Mouse (Mus musculus) T-helper 2 cell (primary cell): ENCODE data around the gene Rp2.
"Not testable (repeated sequence)": the region's sequence is repeated elsewhere in the genome, so short reads cannot be mapped to it uniquely, and the experiment has no call there.

Source experiments
- in situ Hi-C: fragments of 300-600 bp; cut with MboI, MseI; formaldehyde crosslinking; loops from one replicate; pipeline ENCODE4 v1.15.1; 2025; ENCODE audit warnings: high pct_unique_total_duplicates

Rp2 gene

DNA sequence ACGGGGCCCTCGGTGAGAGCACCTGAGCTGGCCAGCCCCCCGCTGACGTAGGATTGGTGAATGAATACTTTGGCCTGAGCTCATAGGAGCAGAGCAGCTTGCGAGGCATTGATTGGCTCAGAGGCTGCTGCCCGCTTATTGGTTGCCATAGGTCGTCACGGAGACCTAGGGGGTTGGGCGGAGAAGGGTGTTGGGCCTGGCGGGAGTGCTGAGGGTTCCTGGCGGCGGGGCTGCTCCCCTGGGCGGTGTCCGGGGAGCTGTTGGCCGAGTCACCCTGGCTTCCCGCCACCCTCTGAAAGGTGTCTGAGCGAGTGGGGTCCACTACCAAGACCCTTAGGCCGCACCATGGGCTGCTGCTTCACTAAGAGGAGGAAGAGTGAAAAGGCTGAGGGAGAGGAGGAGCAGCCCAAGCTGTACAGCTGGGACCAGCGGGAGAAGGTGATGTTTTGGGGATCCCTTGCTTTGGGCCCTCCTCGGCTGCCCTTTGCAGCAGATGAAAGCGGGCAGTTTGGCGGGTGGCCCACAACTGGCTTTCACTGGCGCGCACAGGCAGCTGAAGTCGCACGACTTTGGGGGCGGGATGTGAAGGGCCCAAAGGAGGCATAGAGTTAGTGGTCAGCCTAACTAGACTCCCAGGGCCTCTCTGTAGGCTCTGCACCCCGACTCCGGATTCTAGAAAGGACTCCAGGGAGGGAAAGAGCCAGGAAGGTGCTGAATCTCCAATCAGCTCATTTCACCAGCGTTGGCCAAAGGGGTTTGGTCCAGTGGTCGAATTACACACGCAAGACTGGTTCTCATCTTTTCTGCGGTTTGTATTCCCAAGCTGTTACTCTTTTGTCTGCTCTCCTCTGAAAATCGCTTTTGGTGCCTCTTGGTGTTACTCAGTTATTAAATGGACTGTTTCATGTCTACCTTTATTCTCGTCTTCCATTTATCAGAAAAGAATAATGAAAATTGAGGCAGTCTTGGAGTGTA, at the start of gene Rp2:
TSS of gene Rp2 (plus strand) at position 91 of the 975 bp plus-strand sequence.
- in situ Hi-C loops = loop anchor here (10.0 kb wide), 1 partner anchor 840 kb away; no protein-coding TSS in a partner anchor

DNA sequence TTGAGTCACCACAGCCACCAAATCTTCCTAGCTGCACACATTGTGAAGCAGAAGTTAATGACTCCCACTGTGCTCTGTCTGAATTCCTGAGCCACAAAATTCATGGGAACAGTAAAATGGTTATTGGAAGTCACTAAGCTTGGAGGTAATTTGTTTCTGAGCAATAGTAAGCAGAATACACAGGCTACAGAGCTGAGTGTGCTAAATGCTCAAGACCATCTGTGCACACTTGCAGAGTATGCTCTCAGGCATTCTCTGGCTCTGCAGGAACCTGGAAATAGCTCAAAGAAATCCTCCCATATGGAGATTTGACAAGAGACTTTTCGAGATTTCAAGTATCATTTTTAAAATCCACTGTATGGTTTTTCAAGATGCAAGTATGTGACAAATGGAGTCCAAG, 31.5 kb upstream of the Rp2 start:
- in situ Hi-C loops = loop anchor here (25.0 kb wide), 1 partner anchor 170 kb away; no protein-coding TSS in a partner anchor

DNA sequence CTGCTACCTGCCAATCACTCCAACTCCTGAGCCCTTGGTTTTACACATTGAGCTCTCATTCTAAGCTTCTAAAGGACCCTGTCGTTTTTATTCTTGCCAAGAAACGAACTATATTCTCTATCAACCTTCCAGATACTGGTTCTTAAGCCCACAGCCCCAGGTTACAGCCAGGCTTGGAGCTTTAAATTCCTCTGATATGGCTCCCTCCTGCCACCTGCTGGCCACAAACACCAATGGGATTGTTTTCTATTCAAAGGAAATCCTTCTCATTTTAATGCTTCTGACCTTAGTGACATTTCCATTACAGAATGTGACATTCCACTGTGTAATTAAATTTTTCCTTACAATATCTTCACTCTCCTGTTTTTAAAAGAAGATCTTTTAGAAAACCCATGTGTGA, 28.6 kb upstream of the Rp2 start:
- in situ Hi-C loops = loop anchor here (5.0 to 25.0 kb wide), 2 partner anchors 173 to 313 kb away; no protein-coding TSS in a partner anchor

DNA sequence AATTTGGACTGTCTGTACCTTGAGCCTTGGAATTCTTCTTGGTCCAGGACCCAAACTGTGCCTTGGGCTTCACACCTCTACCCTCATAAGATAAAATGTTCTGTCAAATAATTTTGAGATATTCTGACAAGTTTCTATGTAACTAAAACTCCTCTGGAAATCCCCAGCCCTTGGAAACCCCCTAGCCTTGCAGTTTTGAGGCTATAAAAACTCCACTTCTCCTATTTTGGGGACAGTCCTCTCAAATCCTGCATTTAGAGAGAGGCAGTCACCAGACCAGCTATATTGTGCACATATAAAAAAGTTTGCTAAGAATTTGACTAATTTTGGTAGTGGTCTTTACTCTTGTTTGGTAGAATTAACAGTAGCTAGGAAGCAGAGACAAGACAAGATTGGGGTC, 19.3 kb upstream of the Rp2 start:
- in situ Hi-C loops = loop anchor here (25.0 kb wide), 1 partner anchor 183 kb away; no protein-coding TSS in a partner anchor

DNA sequence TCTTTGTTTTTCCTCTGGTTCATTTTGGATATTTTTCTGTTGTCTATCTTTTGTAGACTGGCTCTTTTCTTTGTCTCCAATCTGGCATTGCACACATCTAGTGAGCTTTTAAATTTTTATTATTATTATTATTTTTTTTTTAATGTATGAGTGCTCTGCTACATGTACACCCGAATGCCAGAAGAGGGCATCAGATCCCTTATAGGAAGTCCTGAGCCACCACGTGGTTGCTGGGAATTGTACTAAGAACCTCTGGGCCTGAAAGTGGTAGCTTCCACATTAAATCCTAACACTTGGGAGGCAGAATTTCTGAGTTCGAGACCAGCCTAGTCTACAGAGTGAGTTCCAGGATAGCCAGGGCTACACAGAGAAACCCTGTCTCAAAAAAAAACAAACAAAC, 17.9 kb upstream of the Rp2 start:
- in situ Hi-C loops = loop anchor here (25.0 kb wide), 1 partner anchor 184 kb away; no protein-coding TSS in a partner anchor

DNA sequence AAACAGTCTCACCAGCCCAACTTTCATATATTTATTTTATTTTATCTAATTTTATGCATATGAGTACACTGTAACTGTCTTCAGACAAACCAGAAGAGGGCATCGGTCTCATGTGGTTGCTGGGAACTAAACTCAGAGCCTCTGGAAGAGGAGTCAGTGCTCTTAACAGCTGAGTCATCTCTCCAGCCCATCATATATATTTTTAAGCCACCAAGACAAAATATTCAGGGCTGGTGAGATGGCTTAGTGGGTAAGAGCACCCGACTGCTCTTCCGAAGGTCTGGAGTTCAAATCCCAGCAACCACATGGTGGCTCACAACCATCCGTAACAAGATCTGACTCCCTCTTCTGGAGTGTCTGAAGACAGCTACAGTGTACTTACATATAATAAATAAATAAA, 14.0 kb upstream of the Rp2 start:
- in situ Hi-C loops = not testable (repeated sequence)

DNA sequence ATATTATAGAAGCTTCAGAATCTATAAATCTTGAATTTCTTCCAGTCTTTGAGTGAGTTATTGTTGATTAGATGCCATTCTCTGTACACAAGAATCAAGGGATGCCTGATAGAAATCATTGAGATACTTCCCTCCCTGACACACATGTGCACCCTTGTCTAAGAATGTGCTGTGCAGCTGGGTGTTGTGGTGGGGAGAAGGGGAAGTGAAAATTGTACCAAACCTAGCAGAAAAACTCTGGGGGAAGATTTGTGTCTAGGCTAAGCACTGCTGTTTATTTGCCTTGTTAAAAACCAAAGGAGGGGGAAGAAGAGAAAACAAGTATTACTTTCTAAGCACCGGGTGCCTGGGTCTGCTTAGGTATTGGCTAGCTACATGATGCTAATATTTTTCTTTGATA, 9.0 kb upstream of the Rp2 start:
- in situ Hi-C loops = no loop called here

DNA sequence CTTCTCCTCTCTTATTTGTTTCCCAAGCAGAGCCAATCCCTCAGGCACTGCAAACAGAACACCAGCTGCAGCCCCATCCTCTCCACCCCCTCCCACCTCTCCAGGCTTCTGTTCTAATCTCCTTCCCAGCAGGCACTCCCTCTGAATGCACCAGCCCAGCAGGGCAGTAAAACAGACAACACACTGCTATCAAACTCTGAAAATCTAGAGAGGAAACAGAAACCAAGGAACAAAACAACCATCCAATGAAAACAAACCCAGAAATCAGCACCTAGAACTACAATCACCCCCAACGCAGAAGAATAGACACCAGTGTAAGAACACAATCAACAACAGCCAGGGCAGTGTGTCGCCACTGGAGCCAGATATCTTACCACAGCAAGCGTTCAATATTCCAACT, 8.0 kb upstream of the Rp2 start:
- in situ Hi-C loops = no loop called here

DNA sequence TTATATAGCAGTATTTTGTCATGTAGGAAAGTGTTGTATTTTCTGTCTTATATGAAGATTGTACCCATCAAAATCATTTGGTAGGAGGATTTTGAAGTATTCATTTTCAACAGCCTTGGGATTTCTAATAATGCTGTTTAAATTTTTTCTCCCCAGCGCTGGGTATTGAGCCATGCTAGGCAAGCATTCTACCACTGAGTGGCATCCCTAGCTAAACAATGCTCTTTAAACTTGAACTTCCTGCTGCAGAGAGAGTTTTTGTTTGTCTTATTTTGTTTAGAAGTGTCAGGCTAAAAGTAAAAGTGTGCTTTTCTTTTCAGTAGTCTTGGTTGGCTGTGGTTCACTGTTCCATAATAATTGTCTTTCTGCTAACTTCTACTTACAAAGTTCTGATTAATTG, 1.8 kb downstream of the Rp2 start:
- in situ Hi-C loops = loop anchor here (10.0 kb wide), 1 partner anchor 839 kb away; no protein-coding TSS in a partner anchor

DNA sequence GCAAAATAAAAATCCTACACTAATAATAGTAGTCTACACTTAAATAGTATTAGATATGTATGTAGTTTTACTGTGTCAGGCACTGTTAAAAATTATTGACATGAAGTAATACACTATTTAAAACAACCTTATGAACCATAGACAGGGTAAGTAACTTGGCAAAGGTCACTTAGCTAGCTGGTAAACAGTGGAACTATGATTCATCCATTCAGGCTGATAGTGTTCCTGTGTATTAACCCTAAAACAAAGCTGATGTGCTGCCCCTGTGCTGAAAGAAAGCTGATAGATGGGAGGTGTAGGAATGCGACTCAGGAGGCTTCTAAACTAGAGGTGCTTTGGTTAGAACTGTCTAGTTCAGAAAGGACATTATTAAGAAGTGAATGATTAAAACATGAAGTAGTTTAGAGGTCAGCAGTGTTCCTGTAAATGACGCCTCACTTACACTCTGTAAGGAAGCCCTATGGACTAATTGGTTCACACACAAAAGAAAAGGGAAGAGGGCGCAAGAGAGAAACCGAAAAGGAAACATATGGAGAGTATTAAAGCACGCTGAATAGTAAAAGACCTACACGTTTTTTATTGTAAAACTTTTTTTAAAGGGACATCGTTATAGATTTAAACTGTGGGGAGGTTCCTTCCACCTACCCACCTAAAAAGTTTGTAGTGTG, 15.2 kb downstream of the Rp2 start:
- in situ Hi-C loops = no loop called here

DNA sequence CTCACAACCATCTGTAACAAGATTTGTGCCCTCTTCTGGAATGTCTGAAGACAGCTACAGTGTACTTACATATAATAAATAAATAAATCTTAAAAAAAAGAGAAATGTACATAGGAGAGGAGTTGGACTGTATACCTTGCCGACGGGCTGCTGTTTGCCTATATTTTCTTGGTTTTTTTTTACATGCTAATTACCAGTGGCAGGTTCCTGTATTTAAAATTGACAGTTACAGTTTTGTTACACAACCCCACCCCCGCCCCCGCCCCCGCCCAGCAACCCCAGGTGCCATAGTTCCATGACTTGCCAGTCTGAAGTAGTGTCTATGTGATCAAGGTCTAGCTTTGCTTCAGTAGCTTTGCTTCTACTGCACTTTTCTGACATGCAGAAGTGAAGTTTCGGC, 18.0 kb downstream of the Rp2 start:
- in situ Hi-C loops = no loop called here

DNA sequence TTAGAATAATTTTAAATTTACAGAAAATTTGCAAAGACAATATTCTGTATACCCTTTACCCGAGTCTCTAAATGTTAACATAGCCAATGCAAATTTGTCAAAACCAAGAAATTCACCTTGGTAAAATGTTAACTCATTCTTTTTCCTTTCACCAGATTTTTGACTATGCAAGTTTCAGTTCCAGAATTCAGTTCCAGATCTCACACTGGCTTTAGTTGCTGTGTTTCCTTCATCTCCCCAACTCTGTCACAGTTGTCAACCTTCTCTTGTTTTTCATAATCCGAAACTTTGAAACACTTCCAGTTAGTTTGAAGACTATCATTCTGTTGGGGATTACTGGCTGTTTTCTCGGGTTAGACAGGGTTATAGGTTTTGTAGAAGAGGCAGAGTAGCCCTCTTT, 22.7 kb downstream of the Rp2 start:
- in situ Hi-C loops = no loop called here

DNA sequence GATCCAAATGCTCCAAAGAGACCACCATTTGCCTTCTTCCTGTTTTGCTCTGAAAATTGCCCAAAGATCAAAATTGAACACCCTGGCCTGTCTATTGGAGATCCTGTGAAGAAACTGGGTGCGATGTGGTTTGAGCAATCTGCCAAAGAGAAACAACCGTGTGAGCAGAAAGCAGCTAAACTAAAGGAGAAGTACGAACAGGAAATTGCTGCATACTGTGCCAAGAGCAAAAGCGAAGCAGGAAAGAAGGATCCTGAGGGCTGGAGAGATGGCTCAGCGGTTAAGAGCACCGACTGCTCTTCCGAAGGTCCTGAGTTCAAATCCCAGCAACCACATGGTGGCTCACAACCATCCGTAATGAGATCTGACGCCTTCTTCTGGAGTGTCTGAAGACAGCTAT, 27.7 kb downstream of the Rp2 start:
- in situ Hi-C loops = not testable (repeated sequence)

DNA sequence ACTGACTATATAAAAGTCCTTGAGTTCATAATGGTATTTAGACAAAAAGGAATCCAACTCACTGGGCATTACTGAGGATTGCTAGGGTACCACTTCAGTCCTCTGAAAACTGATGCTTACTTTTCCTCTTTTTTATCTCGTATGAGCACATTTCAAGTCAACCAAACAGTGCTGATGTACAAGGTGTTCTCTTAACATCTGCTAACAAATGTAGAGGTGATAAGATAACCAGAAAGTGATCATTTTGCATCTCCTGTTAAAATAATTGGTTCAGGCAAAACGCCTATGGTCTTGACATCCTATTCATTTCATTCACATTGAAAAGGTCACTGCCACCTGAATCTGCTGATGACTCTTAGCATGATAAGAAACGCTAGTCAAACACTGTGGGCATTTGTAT, 28.7 kb downstream of the Rp2 start:
- in situ Hi-C loops = no loop called here

DNA sequence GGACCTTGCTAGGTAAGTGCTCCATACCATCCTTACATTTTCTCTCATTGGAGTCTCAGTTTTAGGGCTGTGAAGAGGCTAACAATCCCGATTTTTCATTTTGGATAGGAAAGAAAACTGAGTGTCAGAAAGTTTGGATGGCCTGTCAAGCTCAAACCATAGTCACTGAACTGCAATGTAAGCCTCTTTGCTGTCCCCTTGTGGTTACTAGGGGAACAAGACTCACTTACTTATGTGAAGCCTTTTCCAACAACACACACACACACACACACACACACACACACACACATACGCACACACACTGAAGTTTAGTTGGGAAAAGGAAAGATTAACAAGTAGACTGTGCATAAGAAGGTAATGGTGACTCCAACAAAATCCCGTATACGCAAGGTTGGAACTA, 39.8 kb downstream of the Rp2 start:
- in situ Hi-C loops = no loop called here

DNA sequence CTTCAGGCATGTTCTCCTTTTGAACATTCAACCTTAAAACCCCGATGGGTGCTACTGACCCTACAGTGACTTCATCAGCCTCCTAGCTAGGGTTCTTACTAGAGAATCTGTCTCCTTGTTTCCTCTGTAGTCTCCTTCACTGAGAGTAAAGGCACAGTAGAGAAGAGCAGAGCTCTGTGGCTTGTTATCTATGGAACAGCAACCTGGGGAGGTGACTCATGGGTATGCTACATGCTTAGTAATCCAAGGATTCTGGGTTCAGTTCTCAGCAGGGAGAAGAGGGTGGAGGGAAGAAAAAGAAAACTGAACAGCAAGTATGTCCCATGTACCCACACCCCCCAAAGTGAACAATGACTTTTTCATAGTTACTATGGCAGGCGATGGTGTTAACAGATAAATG, 42.6 kb downstream of the Rp2 start:
- in situ Hi-C loops = no loop called here

DNA sequence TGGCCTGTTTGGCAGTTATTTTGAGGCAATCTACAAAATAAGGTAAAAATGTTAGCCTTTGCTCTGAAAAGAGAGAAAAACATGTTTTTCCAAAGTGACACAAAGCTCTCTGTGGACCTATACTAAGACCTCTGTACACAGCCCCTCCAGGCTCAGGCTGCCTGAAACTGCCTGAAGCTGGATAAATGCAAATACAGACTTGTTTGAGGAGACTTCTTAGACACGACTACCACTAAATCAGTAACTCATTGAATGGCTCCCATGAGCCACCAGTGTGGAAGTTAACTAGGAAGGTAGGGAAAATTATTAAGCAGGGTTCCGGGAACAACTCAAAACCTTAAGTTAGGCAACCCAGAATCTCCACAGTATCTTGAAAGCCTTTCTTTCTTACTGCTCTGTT, 43.4 kb downstream of the Rp2 start:
- in situ Hi-C loops = no loop called here

DNA sequence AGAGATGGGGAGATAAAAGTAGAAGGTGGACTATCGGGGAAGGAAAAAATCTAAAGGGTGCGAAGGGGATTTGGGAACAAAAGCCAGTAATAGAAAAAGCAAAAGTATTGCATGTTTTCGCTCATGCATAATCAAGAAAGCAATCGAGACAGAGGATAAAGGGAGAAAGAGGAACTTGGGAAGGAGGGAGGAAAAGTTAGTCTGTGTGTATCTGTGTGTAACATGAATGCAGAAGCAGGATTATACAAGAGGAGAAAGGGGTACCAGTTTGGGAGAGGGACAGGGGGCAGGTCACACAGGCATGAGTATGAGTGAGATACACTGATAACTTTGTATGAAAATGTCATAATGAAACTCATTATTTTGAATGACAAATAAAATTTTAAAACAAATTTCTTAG, 47.1 kb downstream of the Rp2 start:
- in situ Hi-C loops = no loop called here

DNA sequence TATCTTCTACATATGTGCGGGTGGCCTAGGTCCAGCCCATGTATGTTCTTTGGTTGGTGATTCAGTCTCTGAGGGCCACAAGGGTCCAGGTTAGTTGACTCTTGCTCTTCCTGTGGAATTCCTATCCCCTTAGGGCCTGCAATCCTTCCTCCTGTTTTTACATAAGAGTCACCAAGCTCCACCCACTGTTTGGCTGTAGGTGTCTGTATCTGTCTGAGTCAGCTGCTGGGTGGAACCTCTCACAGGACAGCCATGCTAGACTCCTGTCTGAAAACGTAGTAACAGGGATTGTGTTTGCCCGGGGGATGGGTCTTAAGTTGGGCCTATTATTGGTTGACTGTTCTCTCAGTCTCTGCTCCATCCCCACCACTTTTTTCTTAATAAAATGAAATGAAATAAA, 47.9 kb downstream of the Rp2 start:
- in situ Hi-C loops = no loop called here

DNA sequence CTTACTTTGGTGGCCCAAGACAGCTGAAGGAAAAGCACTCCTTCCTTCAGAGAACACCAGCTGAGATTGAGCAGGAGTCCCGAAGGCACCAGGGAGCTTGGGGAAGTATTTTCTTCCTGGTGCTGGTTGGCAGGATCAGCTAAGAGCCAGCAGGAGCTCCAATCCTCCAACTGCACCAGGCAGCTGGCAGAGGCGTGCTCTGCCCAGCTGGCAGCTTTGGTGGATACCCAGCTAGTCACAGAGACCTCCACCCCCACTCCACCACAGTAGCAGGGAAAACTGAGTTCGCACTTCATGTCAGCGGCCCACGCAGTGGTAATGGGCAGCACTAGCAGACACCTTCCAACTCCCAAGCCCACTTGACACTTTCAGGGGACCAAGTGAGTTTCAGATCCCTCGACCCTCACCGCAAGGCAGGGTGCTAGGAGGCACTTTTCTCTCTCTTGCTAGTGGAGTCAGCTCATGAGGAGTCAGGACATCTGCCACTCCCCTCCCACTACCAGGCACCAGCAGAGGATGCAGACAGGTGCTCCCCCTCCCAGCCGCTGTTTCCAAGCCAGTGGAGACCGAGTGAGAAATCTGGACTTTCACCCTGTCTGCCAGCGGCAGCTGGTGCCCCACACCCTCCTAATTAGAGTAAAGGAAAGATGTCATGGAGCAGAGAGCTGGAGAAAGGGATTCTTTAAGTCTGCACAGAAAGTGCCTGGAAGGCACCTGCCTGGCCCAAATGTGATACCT, 50.8 kb downstream of the Rp2 start:
- in situ Hi-C loops = no loop called here

DNA sequence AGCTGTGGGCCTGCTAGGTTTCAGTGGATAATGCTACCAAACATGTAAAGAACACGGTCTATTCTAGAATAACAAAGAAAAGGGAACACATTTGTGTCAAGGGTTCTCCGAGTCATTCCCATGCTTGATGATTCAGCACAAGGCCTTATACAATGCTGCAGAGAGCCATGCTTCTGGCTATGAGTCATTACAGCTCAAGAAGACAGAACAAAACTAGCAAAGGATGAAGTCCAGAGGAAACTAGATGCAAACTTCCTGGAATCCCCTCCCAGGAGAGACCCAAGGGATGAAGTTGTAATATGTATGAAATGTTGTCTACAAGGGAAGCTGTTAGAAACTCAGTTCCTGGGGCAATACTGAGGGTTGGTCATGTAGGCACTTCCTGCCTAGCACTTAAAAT, 54.2 kb downstream of the Rp2 start:
- in situ Hi-C loops = no loop called here

DNA sequence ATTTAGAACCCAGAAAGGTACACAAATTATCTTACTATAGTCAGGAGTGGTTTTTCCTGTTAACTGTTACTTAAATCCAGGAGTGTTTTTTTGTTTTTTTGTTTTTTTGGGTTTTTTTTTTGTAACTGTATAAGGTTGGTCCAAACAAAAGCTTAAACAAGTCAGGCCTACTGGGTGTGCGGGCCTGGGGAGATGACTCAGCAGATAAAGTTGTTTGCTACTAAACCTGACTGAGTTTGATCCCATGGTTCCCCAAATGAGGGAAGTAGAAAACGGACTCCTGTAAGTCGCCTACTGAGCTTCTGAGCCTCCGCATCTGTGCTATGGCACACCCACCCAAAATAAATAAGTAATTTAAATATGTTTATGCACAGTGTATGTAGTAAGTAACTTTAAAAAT, 55.3 kb downstream of the Rp2 start:
- in situ Hi-C loops = no loop called here
